Mouse (Mus musculus) embryonic fibroblast, embryonic 13.5 days (primary cell): ENCODE data around the gene Paqr3.

Experiments
- CTCF ChIP-seq: IDR thresholded peaks from 2 replicates; pipeline ENCODE4 v1.5.1; 2011; ENCODE audit warnings: mild to moderate bottlenecking, control low read depth, low read length, moderate library complexity, borderline replicate concordance; ENCODE audit not compliant: insufficient read depth
- POLR2A ChIP-seq: IDR thresholded peaks from 2 replicates; pipeline ENCODE4 v1.6.1; 2011; ENCODE audit warnings: low read depth, mild to moderate bottlenecking, control low read depth, low read length, moderate library complexity

- TF ChIP-seq CTCF (no peak), POLR2A (no peak)
These were observed 62.5 kb downstream of the Paqr3 start for GRCm38 (mm10) chr5:97048905-97049304.
